Mouse (Mus musculus): ENCODE data around the gene Etv6.

Gene Etv6

DNA sequence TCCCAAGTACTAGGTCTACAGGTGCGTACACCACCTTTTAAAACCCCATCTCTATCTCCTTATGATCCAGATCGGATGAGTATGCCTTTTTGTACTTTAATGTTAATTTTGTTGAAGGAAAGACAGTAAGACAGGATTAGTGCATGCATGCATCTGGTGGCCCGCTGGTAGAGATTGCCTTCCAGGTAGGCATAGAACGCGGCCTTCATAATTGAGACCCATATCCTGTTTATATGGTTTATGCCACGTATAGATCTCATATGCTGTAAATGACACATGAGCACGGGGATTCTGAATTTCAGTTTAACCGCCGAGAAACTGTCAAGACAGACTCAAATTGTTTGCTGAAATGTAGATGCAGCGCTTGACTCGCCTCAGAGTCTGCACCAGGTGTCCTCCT is 133.3 kb downstream of the Etv6 start:
- DNase-seq (ENCODE audit: low spot score): no peak

DNA sequence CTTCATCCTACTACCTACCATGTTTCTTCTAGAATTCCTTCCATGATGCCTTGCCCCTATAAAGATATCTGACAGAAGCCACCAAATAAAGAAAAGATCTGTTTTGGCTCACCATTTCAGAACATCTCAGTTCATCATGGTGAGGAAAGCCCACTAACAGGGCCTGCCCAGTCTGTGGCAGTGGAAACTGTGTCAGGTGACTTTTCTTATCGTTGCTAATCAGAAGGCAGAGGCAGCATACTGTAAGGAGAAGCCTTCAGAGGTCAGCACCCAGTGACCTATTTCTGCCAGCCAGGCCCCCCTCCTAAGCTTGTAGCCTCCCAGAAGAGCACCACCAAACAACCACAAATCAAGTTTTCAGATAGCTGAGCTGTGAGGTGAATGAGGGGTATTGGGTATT is 135.7 kb downstream of the Etv6 start:
- DNase-seq (ENCODE audit: low spot score): no peak

DNA sequence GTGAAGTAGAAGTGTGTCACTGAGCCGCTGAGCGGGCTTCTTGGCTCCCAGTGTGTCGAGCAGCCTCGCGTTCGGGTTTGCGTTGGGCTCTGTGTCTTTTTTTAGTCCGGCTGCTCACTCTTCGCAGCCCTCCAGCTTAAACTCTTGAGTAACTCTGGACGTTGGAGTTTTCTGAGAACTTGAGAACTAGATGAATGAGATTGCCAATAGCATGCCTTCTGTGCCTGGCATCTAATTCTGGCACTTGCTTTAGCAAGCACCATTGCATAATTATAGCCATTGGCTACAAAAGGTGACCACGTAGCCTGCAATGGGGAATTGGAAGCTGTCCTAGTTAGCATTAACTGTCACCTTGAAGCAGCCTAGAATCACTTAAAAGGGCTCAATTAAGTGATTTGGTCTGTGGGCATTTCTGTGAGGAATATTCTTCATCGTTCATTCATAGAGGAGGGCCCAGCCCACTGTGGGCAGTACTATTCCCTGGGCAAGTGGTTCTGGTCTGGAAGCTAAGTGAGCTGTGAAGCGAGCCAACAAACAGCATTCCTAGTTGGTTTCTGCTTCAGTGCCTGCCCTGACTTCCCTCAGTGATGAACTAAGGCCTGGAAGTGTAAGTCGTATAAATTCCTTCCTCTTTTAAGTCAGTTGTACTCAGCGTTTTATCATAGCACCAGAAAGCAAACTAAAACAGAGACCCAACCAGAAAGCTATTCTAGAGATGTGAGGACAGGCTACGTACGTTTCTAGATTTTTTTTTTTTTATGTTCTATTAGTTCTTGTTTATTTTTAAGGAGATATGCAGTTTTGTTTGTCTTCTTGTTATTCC is 136.6 kb downstream of the Etv6 start:
- no peak for DNase-seq (ENCODE audit: low spot score)

DNA sequence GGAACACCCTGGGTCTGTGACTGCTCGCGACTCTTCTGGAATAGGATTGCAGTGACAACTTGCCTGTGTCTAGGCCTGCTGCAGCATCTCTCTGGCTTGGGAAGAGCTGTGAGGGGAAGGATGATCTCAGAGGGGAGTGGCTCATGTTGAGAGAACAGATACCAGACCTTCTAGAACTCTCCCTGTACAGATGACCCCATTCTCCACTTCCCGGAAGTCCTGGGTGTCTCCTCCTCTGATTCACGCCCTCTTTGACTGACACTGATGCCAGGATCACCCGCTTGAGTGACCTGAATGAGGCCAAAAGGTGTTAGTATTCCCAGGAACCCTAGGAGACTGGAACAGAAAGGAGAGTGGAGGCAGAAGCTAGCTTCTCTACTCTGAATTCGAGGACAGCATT is 137.9 kb downstream of the Etv6 start:
- DNase-seq (ENCODE audit: low spot score): peak; percentile 36

DNA sequence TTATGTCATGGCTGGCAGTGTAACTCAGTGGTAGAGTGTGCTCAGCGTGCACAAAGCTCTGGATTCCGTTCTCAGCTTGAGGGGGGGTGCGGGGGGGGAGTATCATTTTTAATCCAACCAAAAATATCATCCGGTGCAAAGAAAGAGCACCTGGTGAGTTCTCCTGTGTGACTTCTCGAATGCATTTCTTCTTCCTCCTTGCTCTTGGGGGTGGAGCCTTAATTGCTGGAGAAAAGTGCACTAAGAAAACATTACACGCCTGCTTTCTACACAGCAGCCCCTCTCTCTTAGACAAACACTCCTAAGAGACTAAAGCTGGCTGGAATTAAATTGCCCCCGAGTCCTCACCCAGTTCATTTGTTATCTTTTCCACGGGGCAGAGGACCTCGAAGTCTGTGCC is 139.6 kb downstream of the Etv6 start:
- DNase-seq (ENCODE audit: low spot score): no peak

DNA sequence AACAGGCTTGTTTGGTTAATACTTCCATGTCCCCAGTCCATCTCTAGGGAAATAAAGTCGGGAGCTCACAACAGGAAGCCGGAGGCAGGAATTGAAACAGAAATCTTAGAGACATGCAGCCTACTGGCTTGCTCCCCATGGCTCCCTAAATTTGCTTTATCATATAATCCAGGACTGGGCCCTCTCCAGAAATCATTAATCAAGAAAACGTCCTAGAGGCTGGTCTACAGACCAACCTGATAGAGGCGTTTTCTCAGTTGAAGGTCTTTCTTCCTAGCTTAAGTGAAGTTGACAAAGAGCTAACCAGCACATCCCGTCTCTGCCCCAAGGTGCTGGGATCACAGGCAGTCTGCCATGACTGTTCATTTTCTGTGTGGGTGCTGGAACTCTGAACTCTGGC is 141.7 kb downstream of the Etv6 start:
- DNase-seq (ENCODE audit: low spot score): no peak

DNA sequence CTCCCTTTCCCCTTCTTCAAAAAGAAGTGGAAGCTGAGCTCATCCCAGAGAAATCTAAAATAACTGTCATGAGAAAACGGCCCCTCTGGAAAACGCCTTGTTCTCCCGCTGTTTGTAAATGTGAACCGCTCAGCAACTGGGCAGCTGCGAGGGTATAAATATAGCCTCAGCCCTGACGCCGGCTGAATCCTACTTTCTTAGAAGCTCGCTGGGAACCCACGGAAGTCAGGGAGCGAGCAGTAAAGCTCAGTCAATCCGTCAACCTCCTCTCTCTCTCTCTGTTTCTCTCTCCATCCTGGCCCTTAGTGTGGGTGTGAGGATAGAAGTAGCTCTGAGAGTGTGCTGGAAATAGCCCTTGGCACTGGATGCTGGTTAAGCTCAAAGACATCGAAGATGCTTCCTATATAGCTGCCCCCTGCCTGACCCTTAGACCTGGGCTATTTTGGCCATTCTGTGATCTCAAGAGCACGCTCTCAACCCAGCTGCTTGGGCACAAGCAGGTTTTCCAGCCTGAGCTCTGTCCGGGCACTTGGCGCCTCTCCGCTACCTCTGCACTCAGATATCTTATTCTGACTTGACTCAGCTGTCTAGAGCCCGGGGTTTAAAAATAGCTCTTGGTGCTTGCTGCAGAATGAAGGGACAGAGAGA is 146.9 kb downstream of the Etv6 start:
- DNase-seq (ENCODE audit: low spot score): no peak

DNA sequence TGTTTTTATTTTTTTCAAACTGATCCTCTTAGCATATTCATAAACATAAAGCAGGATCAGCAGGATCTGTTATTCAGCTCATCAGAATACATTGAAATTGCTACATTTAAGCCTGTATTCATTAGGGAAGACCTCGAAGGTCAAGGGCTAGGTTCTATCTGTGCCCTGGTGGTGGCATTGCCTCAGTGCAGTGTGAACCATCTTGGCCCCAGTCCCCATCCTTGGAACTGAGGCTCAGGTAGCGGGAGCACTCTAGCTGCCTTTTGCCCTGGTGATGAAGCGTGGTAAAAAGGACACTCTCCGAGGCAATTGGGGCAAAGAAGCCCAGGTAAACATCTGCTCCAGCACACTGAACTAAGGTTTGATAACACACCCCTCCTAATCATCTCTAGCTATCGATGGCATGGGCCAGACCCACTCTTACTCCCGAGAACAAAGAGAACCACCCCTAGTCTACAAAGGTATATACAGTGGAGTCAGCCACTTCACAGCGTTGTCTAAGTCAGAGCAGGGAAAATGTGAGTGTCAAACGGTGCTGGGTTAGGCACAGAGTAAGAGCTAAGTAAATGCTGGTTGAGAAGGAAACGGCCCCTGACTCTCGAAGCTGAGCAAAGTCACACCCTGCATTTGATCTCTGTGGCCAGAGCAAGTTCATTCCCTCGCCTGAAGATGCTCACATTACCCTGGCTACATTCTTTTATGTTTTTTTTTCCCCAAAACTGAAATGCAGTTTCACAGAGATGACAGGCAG is 148.3 kb downstream of the Etv6 start:
- no peak for DNase-seq (ENCODE audit: low spot score)

DNA sequence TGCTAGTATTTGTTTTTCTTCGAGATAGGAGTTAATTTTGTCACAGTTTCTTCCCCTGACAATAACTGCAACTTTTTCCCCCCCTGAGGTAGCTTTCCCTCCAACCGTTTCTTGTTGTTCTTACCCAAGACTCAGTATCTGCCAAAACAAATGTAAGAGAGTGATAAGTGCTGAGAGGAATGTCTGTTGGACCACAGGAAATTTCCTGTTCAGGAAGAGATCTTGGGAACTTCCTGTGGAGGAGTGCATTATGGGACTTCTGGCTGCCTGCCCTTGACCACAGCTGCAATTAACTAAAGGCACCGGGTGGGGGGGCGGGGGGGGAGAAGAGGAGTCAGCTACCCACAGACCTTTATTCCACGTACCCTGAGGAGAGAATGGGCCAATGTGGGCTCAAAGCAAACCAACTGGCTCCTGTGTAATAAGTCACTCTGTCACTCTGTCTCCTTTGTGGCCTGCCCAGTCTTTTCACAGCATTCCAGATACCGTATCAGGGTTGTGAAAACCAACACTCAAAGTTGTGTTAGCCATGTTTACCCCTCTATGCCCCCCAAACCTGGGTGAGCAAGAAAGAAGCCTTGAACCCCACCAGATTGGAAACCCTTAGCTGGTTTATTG is 150.9 kb downstream of the Etv6 start:
- peak; percentile 54 for DNase-seq (ENCODE audit: low spot score)

DNA sequence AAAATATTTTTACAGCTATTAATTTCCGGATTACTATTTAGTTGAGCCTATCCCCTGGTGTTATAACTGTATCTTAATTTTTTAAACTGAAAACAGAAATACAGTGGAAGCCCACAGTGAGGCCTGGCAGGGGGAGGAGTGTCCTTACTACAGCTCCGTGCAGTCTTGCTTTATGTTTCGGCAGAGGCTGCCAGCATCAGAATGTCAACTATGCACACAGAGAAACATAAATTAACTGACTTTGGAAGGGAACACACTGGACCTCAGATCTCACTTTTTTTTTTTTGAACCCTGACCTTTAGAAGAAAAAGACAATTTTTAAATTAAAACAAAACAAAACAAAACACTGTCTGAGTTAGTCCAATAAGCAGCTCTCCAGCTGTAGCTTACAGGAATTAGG is 153.2 kb downstream of the Etv6 start:
- no peak for DNase-seq (ENCODE audit: low spot score)

DNA sequence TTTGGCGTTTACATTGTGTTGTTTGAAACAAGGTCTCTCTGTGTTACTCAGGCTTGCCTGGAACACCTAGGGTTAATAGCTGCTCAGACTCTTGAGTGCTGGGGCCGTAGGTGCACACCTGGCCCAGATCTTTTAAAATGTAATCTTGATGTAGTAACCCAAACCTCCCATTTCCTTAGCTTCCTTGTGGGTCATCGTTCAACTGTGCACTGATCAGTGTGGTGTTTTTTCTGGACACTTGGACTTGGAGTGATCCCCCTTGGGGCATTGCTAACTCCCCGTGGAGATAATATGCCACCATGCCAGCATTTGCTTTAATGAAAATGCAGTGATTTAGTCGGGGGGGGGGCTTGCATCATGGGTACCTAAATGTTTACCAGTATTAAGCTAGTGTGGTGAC is 153.7 kb downstream of the Etv6 start:
- DNase-seq (ENCODE audit: low spot score): no peak

DNA sequence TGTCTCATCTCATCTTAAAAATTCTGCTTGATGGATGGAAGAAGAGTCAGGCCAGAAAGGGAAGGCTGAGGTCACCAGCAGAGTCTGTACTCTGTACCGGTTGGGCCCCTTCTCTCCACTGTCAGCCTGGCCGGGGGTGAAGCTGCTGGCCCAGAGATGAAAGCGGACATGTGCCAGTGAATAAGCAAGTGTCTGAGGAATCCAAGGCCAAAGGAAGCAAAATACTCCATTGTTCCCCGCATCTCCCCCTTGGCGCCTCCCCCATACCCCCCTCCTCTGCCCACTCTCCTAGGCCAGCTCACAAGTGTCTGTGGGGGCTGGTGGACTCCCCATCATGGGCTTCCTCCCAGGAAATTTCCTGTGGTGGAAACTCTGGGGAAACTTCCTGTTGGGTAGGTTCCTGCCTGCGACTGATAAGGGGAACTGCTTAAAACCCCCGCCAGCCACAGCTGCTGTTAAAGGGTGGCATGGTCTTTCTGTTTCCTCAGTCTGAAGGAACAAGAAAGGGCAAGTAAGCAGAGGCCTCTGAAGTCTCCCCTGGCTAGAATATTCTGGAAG is 154.2 kb downstream of the Etv6 start:
- peak; percentile 69 for DNase-seq (ENCODE audit: low spot score)

DNA sequence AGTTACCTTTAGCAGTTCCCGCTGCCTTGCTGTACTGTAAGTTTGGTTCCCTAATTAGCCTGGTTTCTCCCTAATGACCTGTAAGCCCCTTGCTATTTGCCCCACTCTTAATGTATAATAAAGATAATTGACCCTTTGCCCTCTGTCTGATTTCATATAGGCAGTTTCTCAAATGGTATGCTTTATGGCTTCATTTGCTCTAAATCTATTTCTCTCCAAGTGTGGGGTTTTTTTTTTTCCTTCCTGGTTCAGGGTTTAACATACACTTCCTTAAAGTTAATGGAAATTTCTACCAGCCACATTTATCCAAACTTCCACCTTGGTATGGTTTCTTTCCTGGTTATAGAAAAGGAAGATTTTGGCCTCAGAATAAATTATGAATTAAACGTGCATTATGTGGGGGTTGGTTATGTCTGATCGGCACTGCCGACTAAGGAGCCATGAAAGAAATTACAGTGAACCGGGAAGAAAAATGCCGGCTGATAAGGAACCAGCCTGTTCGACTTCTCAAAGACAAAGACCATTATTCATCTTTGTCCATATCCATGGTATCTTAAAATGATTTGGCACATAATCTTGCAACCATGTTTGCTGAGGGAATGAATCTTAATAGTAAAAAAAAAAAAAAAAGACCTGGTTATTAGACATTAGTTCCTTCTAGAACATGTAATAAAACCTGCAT is 155.2 kb downstream of the Etv6 start:
- no peak for DNase-seq (ENCODE audit: low spot score)

DNA sequence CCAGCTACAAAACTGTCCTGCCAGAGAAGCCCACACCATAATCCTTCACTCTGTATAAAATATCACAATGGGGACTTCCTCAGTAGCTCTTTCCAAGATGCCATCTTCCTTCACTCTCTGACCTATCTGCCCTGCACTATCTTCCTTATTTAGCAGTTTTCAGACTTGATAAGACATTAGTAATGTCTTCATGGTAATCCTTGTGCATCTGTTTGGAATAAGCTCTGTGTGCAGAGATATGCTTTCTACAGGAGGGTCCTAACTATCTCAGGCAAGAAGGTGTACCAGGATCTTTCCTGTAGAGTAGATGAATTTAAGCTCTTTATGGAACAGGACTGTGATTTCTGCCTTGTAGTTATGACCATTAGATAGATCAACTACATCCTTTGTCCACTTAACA is 157.2 kb downstream of the Etv6 start:
- DNase-seq (ENCODE audit: low spot score): no peak

DNA sequence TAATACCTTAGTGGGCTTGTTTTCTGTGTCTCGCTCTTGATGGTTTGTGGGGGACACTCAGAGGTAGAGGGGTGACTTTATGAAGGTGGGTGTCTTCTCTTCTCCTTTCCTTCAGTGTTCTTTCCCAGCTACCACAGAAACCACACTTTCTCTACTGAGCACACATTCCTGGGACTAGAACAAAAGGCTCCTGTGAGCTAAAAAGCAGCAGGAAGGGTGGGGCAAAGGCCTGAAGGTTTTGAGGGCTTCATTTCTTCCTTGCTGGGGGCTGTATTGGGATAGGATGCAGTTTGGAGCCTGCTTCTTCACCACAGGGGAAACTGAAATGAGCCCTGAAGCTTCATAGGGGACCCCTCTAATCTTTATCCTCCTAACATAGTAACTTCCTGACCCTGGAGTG is 164.4 kb downstream of the Etv6 start:
- no peak for DNase-seq (ENCODE audit: low spot score)

DNA sequence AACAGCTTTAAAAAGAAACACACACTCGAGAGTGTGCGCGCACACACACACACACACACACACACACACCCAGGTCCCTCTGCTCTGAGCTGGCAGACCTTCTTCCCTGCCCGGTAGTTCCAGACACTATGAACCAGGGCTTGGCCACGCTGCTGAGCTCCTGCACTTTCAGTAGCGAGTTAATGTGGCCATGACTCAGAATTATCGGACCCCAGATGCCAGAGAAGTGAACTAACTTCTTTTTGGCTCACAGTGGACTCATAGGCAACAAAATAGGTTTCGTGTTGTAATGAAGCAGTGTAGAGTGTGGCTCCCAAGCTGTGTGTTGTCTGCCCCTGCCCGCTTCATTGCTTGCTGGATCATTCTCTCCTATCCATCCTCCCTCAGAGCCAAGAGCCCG is 165.1 kb downstream of the Etv6 start:
- DNase-seq (ENCODE audit: low spot score): no peak

DNA sequence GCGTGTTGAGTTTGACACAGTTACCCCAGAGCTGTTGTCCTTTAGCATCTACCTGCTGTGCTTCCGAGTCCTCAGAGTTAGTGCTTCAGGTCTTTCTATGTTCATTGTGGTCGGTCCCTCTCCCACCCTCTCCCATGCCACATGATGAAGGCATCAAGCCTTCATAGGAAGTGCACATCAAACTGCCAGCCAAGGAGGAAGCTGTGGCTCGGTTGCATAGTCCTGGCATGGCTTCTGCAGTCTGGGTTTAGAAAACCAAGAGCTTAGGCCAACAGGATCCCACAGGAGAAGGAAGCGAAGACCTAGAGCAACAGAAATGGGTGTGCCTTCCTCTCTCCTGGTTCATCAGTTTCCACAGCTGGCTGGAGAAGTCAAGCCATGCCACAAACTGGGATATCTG is 166.7 kb downstream of the Etv6 start:
- DNase-seq (ENCODE audit: low spot score): peak; percentile 20

DNA sequence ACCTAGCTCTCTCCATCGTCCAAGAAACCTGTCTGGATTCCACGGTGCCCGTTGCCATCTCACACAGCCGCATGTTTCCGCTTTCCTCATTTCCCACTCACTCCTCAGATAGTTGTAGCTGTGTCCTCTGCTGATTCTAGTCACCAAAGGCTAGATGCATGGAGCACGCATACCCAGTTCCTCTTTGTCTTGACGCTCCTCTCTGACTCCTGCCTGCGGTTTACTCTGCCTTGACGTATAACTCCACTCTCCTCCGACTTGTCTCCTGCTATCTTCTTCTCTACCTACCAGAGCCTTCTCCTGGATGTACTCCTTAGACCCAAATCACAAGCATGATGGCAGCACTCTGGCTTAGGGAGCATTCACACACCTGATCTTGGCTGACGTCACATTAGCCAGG is 169.7 kb downstream of the Etv6 start:
- no peak for DNase-seq (ENCODE audit: low spot score)

DNA sequence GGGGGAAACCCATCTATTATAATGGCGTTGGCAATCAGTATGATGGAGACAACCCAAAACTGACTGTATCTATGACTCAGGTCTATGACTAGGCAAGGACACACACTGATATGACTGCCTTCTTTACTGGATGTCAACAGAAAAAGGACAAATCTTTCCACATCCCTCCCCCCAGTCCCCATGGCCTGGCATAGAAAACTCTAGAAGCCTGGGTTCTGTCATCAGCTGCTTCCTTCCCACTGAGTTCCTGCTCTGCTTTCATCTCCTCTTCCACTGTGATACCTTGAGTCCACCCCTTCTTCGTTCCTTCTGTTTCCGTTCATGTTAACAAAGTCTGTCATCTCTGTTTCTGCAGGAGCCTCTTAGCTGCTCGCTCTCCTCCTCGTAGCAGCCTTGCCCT is 170.2 kb downstream of the Etv6 start:
- DNase-seq (ENCODE audit: low spot score): no peak

DNA sequence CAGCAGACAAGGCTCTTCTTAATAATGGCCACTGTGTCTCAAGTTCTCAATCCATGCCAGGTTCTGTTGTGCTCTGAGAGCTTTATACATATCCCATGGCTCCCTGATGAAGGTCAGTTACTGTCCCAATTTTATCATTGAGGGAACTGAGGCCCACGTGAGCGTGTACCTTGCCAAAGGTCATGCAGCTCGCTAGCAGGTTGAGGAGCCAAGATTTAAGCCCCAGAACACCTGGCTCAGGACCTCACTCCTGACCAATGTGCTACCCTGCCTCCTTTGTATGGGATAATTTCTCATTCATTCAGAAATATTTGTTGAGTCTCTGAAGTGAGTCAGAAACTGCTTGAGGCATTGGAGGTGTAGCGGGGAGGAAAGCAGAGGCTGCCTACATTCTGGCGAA is 170.8 kb downstream of the Etv6 start:
- no peak for DNase-seq (ENCODE audit: low spot score)

DNA sequence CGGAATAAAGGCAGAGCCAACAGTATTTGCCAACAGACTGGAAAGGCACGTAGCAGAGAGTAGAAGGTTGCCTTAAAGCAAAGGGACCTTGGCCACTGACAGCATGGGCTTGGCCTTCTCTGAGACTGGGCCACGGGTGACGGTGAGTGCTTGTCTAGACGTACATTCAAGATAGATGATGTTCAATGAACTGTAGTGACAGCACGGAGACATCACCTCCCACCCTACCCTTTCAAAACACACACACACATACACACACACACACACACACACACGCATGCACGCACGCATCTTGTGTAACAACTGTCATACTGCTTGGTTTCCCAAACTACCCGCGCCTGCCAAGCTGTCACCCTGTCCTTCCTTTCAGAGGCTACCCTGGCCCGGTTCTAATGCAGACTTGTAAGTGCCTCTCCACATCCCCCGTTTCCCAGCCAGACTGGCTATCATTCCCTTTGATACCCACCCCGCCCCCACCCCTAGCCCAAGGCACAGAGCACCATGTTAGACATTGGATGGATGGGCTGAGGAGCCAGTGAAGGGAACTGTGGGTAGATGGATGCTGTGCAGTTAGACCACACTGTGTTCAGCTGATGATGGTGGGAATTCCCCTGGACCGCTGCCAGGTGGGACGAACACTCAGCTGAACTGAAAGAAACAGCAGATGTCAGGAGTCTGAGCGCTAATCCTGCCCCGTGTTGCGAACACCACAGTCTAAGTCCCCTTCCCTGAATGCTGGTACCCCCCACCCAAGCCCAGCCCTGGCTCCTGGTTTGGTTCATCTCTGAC is 172.1 kb downstream of the Etv6 start:
- no peak for DNase-seq (ENCODE audit: low spot score)
